Mouse (Mus musculus): ENCODE measurements around the gene Gm9857.

GRCm38 (mm10) chr3:108892914-108893313 lies 47.3 kb downstream of the Gm9857 start:
- TF ChIP-seq CTCF (IDR thresholded peaks at IDR 0.05; ENCODE audit: borderline replicate concordance, insufficient read depth, low read depth, low read length) (no peak), POLR2A (IDR thresholded peaks at IDR 0.05; ENCODE audit: borderline replicate concordance, insufficient read depth, low read length) (no peak)

Measured in cerebellum, adult 2 months (tissue).